19 mouse cellular contexts compared by ENCODE assay signal in genomic region chr14:35096085-35096484, GRCm38 (mm10).
A peak's percentile ranks its signal among the peaks of the same experiment; 100 is the strongest.
DNase-seq lines count a peak whose midpoint lies in the region; ATAC-seq and TF ChIP-seq lines count a peak whose summit lies in the region.
"Had no signal": no experiment of that assay in that cellular context is flagged by ENCODE, and none has a peak within 500 bp of the region (broad histone marks: within the 10 kb centered on the region; RNA-seq: fewer than 3 reads in every experiment).

No protein-coding gene starts in this region.

- H3K4me2 ChIP-seq in embryonic facial prominence, embryonic 14.5 days (ENCODE audit: low read depth, low read length): no peak overlapping the region
- no peak overlapping the region for H3K4me2 ChIP-seq in kidney, postnatal 0 days (ENCODE audit: low read length)
- H3K4me2 ChIP-seq in kidney, embryonic 15.5 days: no peak overlapping the region
- H3K4me2 ChIP-seq in stomach, embryonic 16.5 days (ENCODE audit: low read depth, low read length): no peak overlapping the region
- no peak overlapping the region for H3K4me2 ChIP-seq in stomach, postnatal 0 days (replicated peaks; ENCODE audit: low read depth)
- H3K4me2 ChIP-seq: hindbrain, embryonic 14.5 days; limb, embryonic 12.5 days; midbrain, embryonic 12.5 days; stomach, embryonic 15.5 days had no signal

- no peak for TF ChIP-seq CTCF in kidney, postnatal 0 days (IDR thresholded peaks at IDR 0.05; ENCODE audit: low read depth)
- no peak for TF ChIP-seq CTCF in stomach, postnatal 0 days (IDR thresholded peaks at IDR 0.05; ENCODE audit: low read depth)

- no peaks in the 10 kb centered on the region for H3K36me3 ChIP-seq in embryonic facial prominence, embryonic 14.5 days (ENCODE audit: control insufficient read depth, insufficient read depth, low read length)
- H3K36me3 ChIP-seq in embryonic facial prominence, embryonic 10.5 days (replicated peaks): no peaks in the 10 kb centered on the region
- H3K36me3 ChIP-seq in kidney, postnatal 0 days (ENCODE audit: insufficient read depth, low read length): no peaks in the 10 kb centered on the region
- no peaks in the 10 kb centered on the region for H3K36me3 ChIP-seq in kidney, embryonic 15.5 days
- H3K36me3 ChIP-seq in stomach, embryonic 16.5 days (ENCODE audit: control insufficient read depth, insufficient read depth, low read length): no peaks in the 10 kb centered on the region
- no peaks in the 10 kb centered on the region for H3K36me3 ChIP-seq in stomach, postnatal 0 days (ENCODE audit: control insufficient read depth, insufficient read depth, low read length)
- H3K36me3 ChIP-seq: limb, embryonic 12.5 days; midbrain, embryonic 12.5 days; stomach, embryonic 15.5 days had no signal

- DNase-seq in embryonic facial prominence, embryonic 14.5 days (ENCODE audit: low spot score): peak; percentile 76
- DNase-seq in embryonic facial prominence, embryonic 10.5 days (ENCODE audit: low spot score): no peak
- DNase-seq in kidney, postnatal 0 days (ENCODE audit: low spot score): peak; percentile 44
- DNase-seq in stomach, postnatal 0 days (ENCODE audit: low spot score): no peak
- no peak for DNase-seq in neural tube, embryonic 10.5 days (ENCODE audit: extremely low spot score, low spot score)
- DNase-seq: cerebellum, adult 2 months; kidney, postnatal 25 days; layer of hippocampus, postnatal 36 days; thymus, postnatal 4 days had no signal

- ATAC-seq in embryonic facial prominence, embryonic 14.5 days (ENCODE audit: low read depth): no peak
- ATAC-seq in kidney, postnatal 0 days (replicated peaks; ENCODE audit: low FRiP score, low read depth): no peak
- ATAC-seq in kidney, embryonic 15.5 days (replicated peaks; ENCODE audit: low FRiP score): no peak
- ATAC-seq in stomach, embryonic 16.5 days (ENCODE audit: insufficient read depth, low FRiP score): peak; percentile 38; the same call in 1 of the 2 replicates
- no peak for ATAC-seq in stomach, postnatal 0 days (ENCODE audit: low FRiP score, low TSS enrichment)
- no peak for ATAC-seq in granulocyte monocyte progenitor cell, adult 5-6 weeks (replicated peaks; ENCODE audit: poor library complexity, severe bottlenecking)
- ATAC-seq: Patski had no signal

- no peak overlapping the region for H3K27ac ChIP-seq in embryonic facial prominence, embryonic 14.5 days (replicated peaks; ENCODE audit: low read depth, low read length)
- no peak overlapping the region for H3K27ac ChIP-seq in embryonic facial prominence, embryonic 10.5 days (replicated peaks)
- no peak overlapping the region for H3K27ac ChIP-seq in kidney, postnatal 0 days
- H3K27ac ChIP-seq in kidney, embryonic 15.5 days: no peak overlapping the region
- no peak overlapping the region for H3K27ac ChIP-seq in stomach, embryonic 16.5 days (ENCODE audit: low read length)
- H3K27ac ChIP-seq in stomach, postnatal 0 days (replicated peaks): no peak overlapping the region
- H3K27ac ChIP-seq: hindbrain, embryonic 14.5 days; limb, embryonic 12.5 days; midbrain, embryonic 12.5 days; stomach, embryonic 15.5 days had no signal

- H3K27me3 ChIP-seq in embryonic facial prominence, embryonic 14.5 days (replicated peaks; ENCODE audit: control insufficient read depth, insufficient read depth, low read length): no peaks in the 10 kb centered on the region
- no peaks in the 10 kb centered on the region for H3K27me3 ChIP-seq in embryonic facial prominence, embryonic 10.5 days (replicated peaks; ENCODE audit: low read depth, poor library complexity, severe bottlenecking)
- H3K27me3 ChIP-seq in kidney, postnatal 0 days (ENCODE audit: insufficient read depth, low read length): no peaks in the 10 kb centered on the region
- H3K27me3 ChIP-seq in kidney, embryonic 15.5 days: no peaks in the 10 kb centered on the region
- no peaks in the 10 kb centered on the region for H3K27me3 ChIP-seq in stomach, embryonic 16.5 days (ENCODE audit: control insufficient read depth, insufficient read depth, low read length)
- H3K27me3 ChIP-seq in stomach, postnatal 0 days (ENCODE audit: control insufficient read depth, insufficient read depth, low read length): no peaks in the 10 kb centered on the region
- H3K27me3 ChIP-seq: limb, embryonic 12.5 days; stomach, embryonic 15.5 days had no signal

- 41% methylated on average over 4 of the region's 4 CpGs for whole genome bisulfite sequencing in embryonic facial prominence, embryonic 14.5 days
- 76% methylated on average over 4 of the region's 4 CpGs for WGBS in embryonic facial prominence, embryonic 10.5 days
- 36% methylated on average over 4 of the region's 4 CpGs for WGBS in kidney, postnatal 0 days
- WGBS in kidney, embryonic 15.5 days: 37% methylated on average over 4 of the region's 4 CpGs
- WGBS in stomach, embryonic 16.5 days: 22% methylated on average over 4 of the region's 4 CpGs
- WGBS in stomach, postnatal 0 days: 20% methylated on average over 4 of the region's 4 CpGs

- H3K4me3 ChIP-seq in embryonic facial prominence, embryonic 14.5 days (ENCODE audit: low read depth, low read length): no peak overlapping the region
- H3K4me3 ChIP-seq in embryonic facial prominence, embryonic 10.5 days: no peak overlapping the region
- no peak overlapping the region for H3K4me3 ChIP-seq in kidney, postnatal 0 days (replicated peaks; ENCODE audit: low read depth, low read length)
- no peak overlapping the region for H3K4me3 ChIP-seq in kidney, embryonic 15.5 days (replicated peaks)
- no peak overlapping the region for H3K4me3 ChIP-seq in stomach, embryonic 16.5 days (replicated peaks; ENCODE audit: low read length)
- H3K4me3 ChIP-seq in stomach, postnatal 0 days (ENCODE audit: low read depth, low read length): no peak overlapping the region
- H3K4me3 ChIP-seq: erythroblast, embryonic 14.5 days; limb, embryonic 12.5 days; midbrain, embryonic 12.5 days; myocyte; stomach, embryonic 15.5 days had no signal

- no peaks in the 10 kb centered on the region for H3K9me3 ChIP-seq in embryonic facial prominence, embryonic 14.5 days (ENCODE audit: control insufficient read depth, low read length)
- no peaks in the 10 kb centered on the region for H3K9me3 ChIP-seq in embryonic facial prominence, embryonic 10.5 days
- no peaks in the 10 kb centered on the region for H3K9me3 ChIP-seq in kidney, postnatal 0 days (replicated peaks; ENCODE audit: low read length)
- no peaks in the 10 kb centered on the region for H3K9me3 ChIP-seq in kidney, embryonic 15.5 days (replicated peaks)
- no peaks in the 10 kb centered on the region for H3K9me3 ChIP-seq in stomach, embryonic 16.5 days (replicated peaks; ENCODE audit: control insufficient read depth, low read length)
- no peaks in the 10 kb centered on the region for H3K9me3 ChIP-seq in stomach, postnatal 0 days (ENCODE audit: control insufficient read depth, low read length)
- H3K9me3 ChIP-seq: limb, embryonic 12.5 days; midbrain, embryonic 12.5 days; stomach, embryonic 15.5 days had no signal

- no peak for TF ChIP-seq EP300 in stomach, postnatal 0 days (optimal IDR thresholded peaks at IDR 0.05)

- no peak overlapping the region for H3K9ac ChIP-seq in embryonic facial prominence, embryonic 14.5 days (ENCODE audit: low read depth, low read length)
- no peak overlapping the region for H3K9ac ChIP-seq in kidney, postnatal 0 days (ENCODE audit: low read depth, low read length)
- no peak overlapping the region for H3K9ac ChIP-seq in kidney, embryonic 15.5 days
- H3K9ac ChIP-seq in stomach, embryonic 16.5 days (ENCODE audit: low read length): no peak overlapping the region
- H3K9ac ChIP-seq in stomach, postnatal 0 days (ENCODE audit: low read length): no peak overlapping the region
- H3K9ac ChIP-seq: hindbrain, embryonic 14.5 days; limb, embryonic 12.5 days; midbrain, embryonic 12.5 days; stomach, embryonic 15.5 days had no signal

- H3K4me1 ChIP-seq in embryonic facial prominence, embryonic 14.5 days (ENCODE audit: control insufficient read depth, insufficient read depth, low read length): peaks cover 7% of the 10 kb centered on the region; the same call in 1 of the 2 replicates
- no peaks in the 10 kb centered on the region for H3K4me1 ChIP-seq in embryonic facial prominence, embryonic 10.5 days
- no peaks in the 10 kb centered on the region for H3K4me1 ChIP-seq in kidney, postnatal 0 days (replicated peaks; ENCODE audit: insufficient read depth, low read length)
- H3K4me1 ChIP-seq in kidney, embryonic 15.5 days: peaks cover 10% of the 10 kb centered on the region; the same call in 1 of the 2 replicates
- H3K4me1 ChIP-seq in stomach, embryonic 16.5 days (ENCODE audit: control insufficient read depth, insufficient read depth, low read length): peaks cover 7% of the 10 kb centered on the region
- H3K4me1 ChIP-seq in stomach, postnatal 0 days (replicated peaks; ENCODE audit: control insufficient read depth, insufficient read depth): no peaks in the 10 kb centered on the region
- H3K4me1 ChIP-seq: limb, embryonic 12.5 days; stomach, embryonic 15.5 days had no signal

Comparison
In these comparisons a context has a peak if more than half of its experiments do, and no peak if none do; other contexts are left out.
1. DNase-seq: peak in embryonic facial prominence, embryonic 14.5 days (single experiment) and kidney, postnatal 0 days (single experiment); none in embryonic facial prominence, embryonic 10.5 days (single experiment), stomach, postnatal 0 days (single experiment) and neural tube, embryonic 10.5 days (single experiment).